Mouse (Mus musculus): Measurements from ENCODE around the gene Kri1. TPM values are rescaled to one million over a fixed set of nuclear protein-coding genes. Genes with fewer than 3 reads are reported as not detected.
A peak's percentile ranks its signal among the peaks of the same experiment; 100 is the strongest.
"Not testable (repeated sequence)": the region's sequence is repeated elsewhere in the genome, so short reads cannot be mapped to it uniquely, and the experiment has no call there.

Kri1 gene
- 10 to 100 TPM; 32.6 to 44.4 TPM for total RNA-seq (2021)

DNA sequence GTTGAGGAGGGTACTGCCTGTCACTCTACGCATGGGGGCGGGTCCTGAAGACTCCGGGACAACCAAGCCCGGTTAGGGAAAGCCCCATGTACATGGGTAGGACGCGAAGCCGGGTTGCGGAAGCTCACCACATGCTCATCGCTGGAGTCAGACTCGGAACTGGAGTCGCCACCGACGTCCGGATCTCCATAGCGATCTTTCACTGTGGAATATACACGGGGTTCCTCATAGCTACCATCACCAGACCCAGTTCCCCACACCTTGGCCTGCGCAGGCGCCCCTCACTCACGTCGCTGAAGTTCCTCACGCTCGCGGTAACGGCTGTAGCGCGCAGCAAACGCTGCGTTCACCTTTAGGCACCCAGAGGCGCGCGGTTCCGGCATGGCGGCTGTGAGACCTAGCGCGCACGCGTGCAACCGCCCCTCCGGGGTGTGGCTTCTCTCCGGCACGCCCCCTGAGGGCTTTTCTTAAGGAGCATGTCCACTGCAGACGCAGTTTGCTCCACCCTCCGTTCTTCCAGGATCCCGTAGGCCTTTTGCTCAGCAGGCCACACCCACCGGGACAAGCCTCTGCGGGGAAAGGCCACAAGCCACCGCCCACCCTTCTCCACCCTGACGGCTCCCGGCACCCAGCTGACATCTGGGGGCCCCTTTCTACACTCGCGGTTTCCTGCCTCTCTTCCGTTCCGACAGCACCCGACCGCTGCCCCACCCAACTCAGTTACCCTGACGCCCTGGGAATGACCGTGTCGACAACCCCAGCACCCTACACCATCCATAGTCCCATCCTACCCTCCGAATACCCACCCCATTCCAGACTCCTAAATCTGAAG lies at the start of gene Kri1:
Kri1 (minus strand) TSS at position 399 of the 832 bp plus-strand sequence.
- intact Hi-C loops (cut with DNase I): no loop called here
- DNase-seq (ENCODE audit: low spot score in 2 of 2): peak; percentile 97

DNA sequence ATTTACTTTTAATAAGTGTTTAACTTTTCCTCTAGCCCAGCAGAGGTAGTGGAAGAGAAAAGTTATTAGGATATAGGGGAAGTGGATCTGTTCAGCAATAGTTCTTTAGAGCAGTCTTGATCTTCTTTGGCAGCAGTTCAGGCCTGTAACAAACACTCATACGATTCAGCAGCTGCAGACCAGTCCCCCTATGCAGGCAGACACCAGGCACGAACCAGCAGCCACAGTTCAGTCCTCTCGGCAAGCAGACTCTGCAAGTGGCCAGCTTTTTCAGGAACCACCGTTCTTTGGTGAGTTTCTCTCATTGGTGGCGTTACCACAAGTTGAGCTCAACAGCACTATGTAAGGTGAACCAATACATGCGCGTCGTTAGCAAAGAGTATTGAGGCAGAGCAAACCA lies 48.7 kb upstream of the Kri1 start:
- DNase-seq (ENCODE audit: low spot score in 2 of 2): no peak
- intact Hi-C loops (cut with DNase I): no loop called here

DNA sequence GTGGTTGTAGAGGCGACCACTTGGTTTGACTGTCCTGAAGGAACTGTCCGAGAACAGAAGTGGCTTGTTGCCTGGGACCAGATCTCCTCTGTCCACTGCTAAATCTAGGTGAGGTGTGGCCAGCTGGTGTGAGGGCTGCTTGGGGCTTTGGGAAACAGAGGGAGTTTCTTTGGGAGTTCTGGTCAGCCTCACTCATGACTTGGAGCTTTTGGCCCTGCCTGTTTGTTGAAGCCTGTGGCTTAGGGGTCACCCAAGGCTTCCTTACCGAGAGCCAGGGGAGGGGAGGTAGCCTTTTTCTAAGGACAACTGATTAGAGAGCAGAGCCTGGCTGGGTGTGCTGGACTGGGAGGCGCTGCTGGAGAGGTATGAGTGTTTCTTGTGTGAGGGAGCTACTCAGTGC lies 47.6 kb upstream of the Kri1 start:
- no peak for DNase-seq (ENCODE audit: low spot score in 2 of 2)
- intact Hi-C loops (cut with DNase I): no loop called here

DNA sequence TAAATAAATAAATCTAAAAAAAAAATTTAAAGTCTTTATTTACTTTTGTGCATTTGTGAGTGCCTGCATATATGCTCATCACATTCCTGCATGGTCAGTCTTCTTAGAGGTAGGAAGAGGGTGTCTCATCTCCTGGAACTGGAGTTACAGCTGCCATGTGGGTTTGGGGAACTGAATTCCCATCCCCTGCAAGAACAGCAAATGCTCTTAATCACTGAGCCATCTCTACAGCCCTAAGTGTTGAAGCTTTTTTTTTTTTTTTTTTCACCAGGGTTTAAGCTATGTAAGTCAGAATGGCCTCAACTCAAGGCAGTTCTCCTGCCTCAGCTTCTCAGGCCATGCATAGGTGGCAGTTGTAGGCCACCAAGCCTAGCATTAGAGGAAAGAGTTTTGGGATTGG lies 47.0 kb upstream of the Kri1 start:
- no peak for DNase-seq (ENCODE audit: low spot score in 2 of 2)
- intact Hi-C loops (cut with DNase I): no loop called here

DNA sequence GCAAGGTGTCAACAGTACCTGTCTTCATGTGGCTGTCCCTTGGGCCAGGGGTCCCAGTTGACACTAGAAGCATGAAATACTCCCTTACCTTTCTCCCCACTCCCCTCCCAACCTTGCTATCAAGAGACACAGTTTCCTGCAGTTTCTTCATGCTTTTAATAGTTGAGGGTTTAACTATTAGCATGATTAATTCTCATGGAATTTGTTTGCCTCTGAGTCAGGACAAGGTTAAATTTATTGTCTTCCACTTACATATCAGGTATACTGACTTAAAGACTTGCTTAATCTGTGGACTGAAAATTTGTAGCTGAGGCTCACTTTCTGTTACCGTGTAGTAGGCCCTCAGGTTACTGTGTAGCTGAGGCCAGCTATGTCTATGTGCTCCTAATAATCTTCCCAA lies 45.8 kb upstream of the Kri1 start:
- intact Hi-C loops (cut with DNase I): no loop called here
- no peak for DNase-seq (ENCODE audit: low spot score in 2 of 2)

DNA sequence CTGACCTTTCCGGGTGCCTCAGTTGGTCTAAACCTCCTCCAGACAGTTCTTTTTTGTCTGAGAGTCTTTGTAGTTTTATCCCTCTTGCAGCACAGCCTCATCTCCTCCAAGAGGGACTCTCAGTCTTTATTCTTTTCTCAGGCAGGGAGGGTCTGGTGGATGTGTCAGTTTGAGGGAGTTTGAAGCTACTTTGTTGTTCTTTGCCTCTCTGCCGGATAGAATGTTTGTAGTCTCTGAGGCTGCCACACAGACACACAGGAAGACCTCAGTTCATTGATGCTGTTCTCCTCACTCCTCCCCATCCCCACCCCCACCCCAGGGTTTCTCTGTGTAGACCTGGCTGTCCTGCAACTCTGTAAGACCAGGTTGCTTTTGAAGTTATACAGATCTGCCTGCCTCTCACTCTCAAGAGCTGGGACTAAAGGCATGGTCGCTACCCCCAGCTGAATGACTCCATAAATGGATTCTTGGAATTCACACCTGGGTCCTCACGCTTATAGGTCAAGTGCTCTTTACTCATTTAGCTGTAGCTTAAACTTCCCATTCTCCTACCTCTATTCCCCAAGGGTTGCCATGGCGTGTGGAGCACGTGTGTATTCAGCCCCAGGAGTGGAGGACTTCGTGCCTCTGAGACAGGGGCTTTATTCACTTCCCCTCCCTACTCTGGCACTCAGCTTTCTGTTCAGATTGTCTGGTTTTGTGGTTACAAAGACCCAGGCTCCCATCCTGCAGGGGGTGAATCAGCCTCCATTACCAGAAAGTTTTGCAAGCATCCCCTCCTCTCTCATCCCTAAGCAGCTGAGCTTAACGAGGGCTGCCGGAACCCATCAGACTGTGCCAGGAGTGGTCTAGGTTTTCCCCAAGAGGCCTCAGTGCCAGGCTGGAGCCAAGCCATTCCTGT lies 44.6 kb upstream of the Kri1 start:
- DNase-seq (ENCODE audit: low spot score in 2 of 2): no peak
- intact Hi-C loops (cut with DNase I): no loop called here

DNA sequence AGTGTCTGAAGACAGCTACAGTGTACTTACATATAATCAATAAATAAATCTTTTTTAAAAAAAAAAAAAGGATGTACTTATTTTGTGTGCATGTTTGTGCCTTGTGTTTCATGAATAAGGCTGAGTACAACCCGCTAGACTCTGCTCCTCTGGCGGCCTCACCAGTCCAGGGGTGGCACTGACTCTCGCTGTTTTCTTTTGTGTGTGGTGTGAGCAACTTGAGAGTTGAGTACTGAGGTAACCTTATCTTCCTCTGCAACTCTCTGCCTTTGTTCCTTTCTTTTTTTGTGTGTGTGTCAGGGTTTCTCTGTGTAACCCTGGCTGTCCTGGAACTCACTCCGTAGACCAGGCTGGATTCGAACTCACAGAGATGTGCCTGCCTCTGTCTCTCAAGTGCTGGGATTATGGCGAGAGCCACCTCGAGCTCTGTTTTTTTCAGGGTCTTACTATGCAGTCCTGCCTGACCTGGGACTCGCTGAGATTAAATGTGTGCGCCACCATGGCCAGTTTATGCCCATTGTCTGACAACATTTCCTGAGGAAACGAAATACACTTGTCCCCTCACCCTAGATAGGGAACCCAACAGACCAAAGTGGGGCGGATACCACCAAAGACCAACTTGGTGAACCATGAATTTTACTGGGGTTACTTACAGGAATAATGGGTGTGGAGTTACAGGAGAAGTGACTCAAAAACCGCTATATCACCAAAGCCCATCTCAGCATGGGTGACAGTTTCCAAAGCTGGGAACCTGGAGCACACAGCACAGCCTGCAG lies 43.8 kb upstream of the Kri1 start:
- no peak for DNase-seq (ENCODE audit: low spot score in 2 of 2)
- intact Hi-C loops (cut with DNase I): no loop called here

DNA sequence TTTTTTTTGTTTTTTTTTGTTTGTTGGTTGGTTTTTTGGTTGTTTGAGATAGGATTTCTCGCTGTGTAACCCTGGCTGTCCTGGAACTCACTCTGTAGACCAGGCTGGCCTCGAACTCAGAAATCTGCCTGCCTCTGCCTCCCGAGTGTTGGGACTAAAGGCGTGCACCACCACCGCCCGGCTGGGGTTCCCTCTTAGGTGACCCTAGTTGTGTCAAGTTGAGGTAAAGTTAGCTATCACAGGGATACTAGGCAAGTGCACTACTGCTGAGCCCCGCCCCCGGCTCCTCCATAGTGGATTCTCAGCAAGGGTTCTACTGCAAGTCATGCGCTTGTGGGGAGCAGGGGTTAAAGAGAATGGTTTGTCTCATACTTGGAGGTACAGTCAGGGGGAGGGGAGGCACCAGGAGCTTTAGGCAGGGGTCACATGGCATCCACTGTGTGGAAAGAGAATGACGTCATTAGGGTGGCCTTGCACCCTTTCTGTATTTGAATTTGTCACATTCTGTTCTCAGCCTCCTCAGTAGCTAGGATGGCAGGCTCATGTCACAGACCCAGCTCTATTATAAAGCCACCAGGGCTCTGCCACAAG lies 42.0 kb upstream of the Kri1 start:
- intact Hi-C loops (cut with DNase I): no loop called here

DNA sequence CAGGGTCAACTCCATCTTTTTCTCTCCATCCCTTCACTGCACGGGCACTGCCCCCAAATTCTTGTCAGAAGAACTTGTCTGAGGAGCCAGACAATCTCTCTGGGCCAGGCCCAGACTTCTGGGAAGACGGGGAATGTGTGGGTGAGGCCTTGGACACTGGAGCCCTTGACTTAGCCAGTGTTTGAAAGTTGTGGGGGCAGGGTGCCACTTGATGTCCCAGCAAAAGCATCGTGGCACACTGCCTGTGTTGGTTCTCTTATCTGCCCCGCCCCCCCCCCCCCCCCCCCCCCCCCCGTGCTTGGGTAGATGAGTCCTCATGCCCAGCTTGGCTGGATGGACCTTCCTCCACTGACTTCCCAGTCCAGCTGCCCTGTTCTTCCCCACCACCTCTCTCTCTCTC lies 41.3 kb upstream of the Kri1 start:
- DNase-seq (ENCODE audit: low spot score in 2 of 2): no peak
- intact Hi-C loops (cut with DNase I): no loop called here

More for the DNA sequence above, 42.0 kb upstream of the Kri1 start:
- DNase-seq (ENCODE audit: low spot score in 2 of 2): no peak

DNA sequence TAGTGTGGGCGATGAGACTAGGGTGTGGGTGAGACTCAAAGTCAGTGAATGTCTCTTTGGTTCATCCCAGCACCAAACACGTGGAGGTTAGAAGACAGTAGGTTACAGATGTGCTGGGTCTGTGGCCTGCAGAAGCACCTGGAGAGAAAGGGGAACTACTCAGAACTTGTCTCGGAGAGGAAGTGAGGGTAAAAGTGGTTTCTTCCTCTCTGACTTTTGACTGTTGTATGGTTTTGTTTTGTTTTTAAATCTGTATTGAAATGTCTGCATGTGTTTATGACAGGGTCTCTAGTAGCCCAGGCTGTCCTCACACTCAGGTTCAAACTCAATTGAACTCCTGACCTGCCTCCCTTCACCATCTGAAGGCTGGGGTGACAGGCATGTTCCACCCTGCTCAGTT lies 40.3 kb upstream of the Kri1 start:
- no peak for DNase-seq (ENCODE audit: low spot score in 2 of 2)
- intact Hi-C loops (cut with DNase I): no loop called here

DNA sequence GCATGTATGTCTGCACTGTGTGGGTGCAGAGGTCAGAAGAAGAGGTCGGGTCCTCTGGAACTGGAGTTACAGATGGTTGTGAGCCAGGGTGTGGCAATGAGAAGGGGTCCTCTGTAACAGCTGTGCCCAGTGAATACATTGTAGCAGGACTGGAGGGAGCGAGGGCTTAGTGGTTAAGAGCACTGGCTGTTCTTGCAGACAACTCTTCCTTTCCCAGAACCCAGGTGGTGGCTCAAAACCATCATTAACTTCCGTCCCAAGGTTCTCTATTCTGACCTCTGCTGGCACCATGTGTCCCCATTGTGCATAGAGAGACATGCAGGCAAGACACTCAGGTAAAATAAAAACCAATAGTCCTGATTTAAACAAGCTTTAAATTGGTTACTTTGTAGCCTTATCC lies 39.8 kb upstream of the Kri1 start:
- intact Hi-C loops (cut with DNase I): no loop called here
- no peak for DNase-seq (ENCODE audit: low spot score in 2 of 2)

DNA sequence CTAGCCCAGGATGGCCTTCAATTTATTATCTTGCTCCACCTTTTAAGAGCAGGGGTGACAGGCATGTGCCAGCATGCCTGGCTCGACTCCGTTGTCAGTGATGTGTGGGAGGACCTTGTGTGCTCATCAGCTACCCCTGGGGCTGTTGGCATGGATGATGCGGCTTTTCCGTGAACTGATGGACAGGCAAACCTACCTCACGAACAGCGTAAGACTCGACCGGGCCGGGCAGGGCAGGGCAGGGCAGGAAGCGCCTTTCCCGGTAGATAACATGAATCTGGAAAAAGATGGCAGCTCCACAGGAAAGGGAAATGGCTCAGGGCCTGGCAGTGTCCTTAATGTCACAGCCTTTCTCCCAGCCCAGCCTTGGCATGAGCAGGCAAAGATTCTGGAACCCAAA lies 36.5 kb upstream of the Kri1 start:
- DNase-seq (ENCODE audit: low spot score in 2 of 2): no peak
- intact Hi-C loops (cut with DNase I): no loop called here

DNA sequence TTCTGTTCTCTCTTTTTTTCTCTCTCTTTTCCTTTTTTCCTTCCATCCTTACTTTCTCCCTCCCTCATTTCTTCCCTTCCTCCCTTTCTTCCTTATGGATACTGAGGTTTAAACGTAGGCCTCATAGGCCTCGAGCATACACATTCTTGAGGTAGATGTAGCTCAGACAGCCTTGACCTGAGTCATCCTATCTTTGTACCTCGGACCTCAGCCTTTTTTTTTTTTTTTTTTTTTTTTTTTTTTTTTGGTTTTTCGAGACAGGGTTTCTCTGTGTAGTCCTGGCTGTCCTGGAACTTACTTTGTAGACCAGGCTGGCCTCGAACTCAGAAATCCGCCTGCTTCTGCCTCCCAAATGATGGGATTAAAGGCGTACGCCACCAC lies 35.1 kb upstream of the Kri1 start:
- intact Hi-C loops (cut with DNase I); DNase-seq (ENCODE audit: low spot score in 2 of 2): not testable (repeated sequence)

DNA sequence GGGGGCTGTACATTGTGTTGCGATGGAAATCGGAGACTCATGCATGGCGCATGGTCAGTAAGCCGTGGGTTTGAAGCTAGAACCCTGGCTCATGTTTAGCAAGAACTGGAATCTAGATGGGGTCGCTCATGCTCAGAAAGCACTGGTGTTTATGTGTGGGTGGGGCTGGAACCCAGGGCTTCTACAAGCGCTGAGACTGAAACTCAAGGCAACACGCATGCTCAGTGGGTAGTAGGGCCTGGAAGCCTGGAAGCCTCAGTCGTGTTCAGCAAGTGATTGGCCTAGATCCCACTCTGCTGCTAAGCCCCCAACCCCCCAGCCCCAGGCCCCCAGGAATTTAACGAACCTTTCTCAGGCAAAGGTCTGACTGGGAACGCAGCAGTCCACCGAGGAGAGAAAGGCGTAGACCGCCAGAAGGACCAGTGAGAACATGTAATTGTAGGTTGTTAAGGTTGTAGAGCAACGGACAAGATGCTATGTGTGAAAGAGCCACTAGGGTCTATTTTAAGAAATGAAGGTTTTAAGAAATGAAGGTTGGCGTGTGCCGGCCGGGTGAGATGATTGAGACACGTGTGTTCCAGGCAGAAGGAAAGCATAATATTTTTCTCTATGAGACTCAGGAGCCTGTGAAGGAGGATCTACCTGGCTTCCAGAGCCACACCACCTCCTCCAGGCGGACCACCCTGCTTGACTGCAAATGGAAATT lies 34.6 kb upstream of the Kri1 start:
- DNase-seq (ENCODE audit: low spot score in 2 of 2): peak; percentile 17 to 28
- intact Hi-C loops (cut with DNase I): no loop called here

DNA sequence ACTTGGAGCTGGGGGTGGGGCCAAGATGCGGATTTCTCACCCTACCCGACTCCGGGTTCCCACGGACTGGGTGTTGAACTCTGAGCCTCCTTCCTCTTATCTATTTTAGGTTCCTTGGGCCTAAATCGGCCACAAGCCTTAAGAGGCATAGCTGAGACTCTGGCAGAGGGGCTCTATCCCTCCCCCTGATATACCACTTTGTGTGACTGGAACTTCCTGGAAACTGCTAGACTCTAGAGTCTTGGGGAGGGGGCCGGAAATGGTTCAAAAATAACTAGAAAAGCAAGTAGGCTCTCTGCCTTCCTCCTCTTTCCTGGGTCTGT lies 33.7 kb upstream of the Kri1 start:
- peak in 1 of 2 experiments; percentile 26 for DNase-seq (ENCODE audit: low spot score in 2 of 2)
- intact Hi-C loops (cut with DNase I): no loop called here

DNA sequence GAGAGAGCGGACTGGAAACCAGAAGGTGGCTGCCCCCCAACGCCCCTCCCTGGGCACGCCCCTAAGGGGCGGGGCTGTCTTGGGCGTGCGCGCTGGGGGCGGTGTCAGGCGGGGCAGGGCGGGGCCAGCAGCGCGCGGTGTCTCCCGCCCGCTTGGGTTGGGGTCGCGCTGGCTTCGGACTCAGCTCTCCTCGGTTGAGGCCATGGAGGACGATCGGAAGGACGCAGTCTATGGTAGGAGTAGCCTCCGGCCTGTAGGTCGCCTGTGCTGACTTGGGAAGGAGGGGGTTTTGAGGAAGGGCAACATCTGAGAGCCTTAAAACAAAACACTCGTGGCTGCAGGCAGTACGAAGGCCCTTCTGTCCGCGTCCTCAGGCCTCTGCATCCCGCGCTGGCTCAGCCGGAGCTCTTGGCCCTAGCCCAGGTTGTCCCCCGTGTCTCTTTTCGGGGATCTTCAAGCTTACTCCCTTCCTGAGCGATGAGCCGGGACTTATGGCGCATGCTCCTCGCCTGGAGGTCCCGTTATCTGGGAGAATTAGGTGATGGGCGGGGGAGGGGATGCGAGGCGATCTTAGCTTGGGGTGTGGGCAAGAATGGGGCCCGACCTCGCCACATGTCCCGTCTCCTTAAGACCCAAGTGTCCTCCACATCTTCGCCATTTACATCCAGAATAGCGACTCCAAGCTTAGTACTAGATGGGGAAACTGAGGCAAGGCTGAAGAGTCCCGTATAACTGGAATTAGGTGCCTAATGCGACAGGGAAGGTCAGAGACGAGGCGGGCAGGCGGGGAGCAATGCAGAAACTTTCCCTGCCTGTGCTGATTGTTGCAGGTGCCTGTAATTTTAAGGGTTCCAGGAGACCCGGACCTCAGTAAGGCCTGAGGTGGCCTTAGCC lies 33.1 kb upstream of the Kri1 start, which contains the start of gene Slc44a2:
Slc44a2 (plus strand) TSS at position 80 of the 894 bp plus-strand sequence.
- intact Hi-C loops (cut with DNase I): no loop called here

DNA sequence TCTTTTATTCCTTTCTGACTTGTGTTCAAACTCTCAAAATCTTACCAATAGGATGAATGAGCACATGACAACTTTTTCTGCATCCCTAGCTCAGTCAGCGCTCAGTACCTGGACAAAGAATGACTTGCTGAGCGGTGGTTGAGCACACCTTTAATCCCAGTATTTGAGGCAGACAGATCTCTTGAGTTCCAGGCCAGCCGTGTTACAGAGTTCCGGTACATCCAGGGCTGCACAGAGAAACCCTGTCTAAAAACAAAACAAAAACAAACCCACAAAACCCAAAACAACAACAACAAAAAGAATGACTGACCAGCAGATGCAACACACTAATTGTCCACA lies 32.5 kb upstream of the Kri1 start:
- intact Hi-C loops (cut with DNase I): no loop called here
- DNase-seq (ENCODE audit: low spot score in 2 of 2): no peak

More for the DNA sequence above, 33.1 kb upstream of the Kri1 start, which contains the start of gene Slc44a2:
- peak; percentile 80 for DNase-seq (ENCODE audit: low spot score in 2 of 2)

DNA sequence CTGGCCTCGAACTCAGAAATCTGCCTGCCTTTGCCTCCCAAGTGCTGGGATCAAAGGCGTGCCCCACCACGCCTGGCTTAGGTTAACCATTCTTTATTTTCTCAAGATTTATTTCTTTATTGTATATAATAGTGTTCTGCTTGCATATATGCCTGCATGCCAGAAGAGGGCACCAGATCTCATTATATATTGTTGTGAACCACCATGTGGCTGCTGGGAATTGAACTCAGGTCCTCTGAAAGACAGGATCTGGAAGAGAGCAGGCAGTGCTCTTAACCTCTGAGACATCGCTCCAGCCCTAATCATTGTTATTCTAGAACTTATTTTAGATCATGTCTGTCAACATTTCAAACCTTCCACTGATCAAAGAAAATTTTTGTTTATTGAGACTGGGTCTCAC lies 31.7 kb upstream of the Kri1 start:
- intact Hi-C loops (cut with DNase I): no loop called here
- no peak for DNase-seq (ENCODE audit: low spot score in 2 of 2)

Measured in left cerebral cortex, postnatal 36 days (tissue).